Mouse (Mus musculus) intestine, embryonic 15.5 days (tissue): ENCODE measurements around the gene Nacc2. TPM values are rescaled to one million over a fixed set of nuclear protein-coding genes. Genes with fewer than 3 reads are reported as not detected.

Source experiments
- ATAC-seq: fragments of 200-750 bp; cut with Nextera tagmentation; 2 replicates; pipeline ENCODE4 v1.8.0; 2017; ENCODE audit warnings: moderate TSS enrichment, moderate library complexity
- H3K27ac ChIP-seq: fragments of 300-500 bp; sonication (generic); 2 replicates; pipeline ENCODE4 v1.5.1; 2015; ENCODE audit warnings: mild to moderate bottlenecking, inconsistent platforms
- H3K27me3 ChIP-seq: fragments of 300-500 bp; sonication (generic); replicated peaks from 2 replicates; pipeline ENCODE4 v1.6.1; 2015; ENCODE audit warnings: inconsistent platforms
- H3K36me3 ChIP-seq: fragments of 300-500 bp; sonication (generic); 2 replicates; pipeline ENCODE4 v1.6.1; 2015; ENCODE audit warnings: inconsistent platforms
- H3K4me1 ChIP-seq: fragments of 300-500 bp; sonication (generic); replicated peaks from 2 replicates; pipeline ENCODE4 v1.6.1; 2015; ENCODE audit warnings: inconsistent platforms
- H3K4me2 ChIP-seq: fragments of 300-500 bp; sonication (generic); replicated peaks from 2 replicates; pipeline ENCODE4 v1.6.1; 2015; ENCODE audit warnings: mild to moderate bottlenecking, inconsistent platforms
- H3K4me3 ChIP-seq: fragments of 300-500 bp; sonication (generic); replicated peaks from 2 replicates; pipeline ENCODE4 v1.5.1; 2015; ENCODE audit warnings: inconsistent platforms
- H3K9ac ChIP-seq: fragments of 300-500 bp; sonication (generic); 2 replicates; pipeline ENCODE4 v1.6.1; 2015; ENCODE audit warnings: inconsistent platforms
- H3K9me3 ChIP-seq: fragments of 300-500 bp; sonication (generic); 2 replicates; pipeline ENCODE4 v1.6.1; 2016; ENCODE audit warnings: inconsistent platforms
- WGBS: fragments of 180-500 bp; shearing (Covaris S2); methylation state at CpG from one replicate; pipeline ENCODE4 v1.1.7; 2015; 5-methylcytosine and 5-hydroxymethylcytosine counted together
- polyA plus RNA-seq: library from polyadenylated mRNA; unstranded; fragments of >200 nt; fragmentation: Nextera tagmentation; extraction: Ambion mirVana; gene quantifications from 2 replicates; pipeline ENCODE4 v1.2.1, GENCODE M21; 2015

Gene Nacc2
- polyA plus RNA-seq, 1 experiment from 2014 or later, result 16.9 TPM

GRCm38 (mm10) chr2:26013674-26014073, 109.3 kb downstream of the Nacc2 start:
- H3K4me3 ChIP-seq, result no peak overlapping the region
- H3K9me3 ChIP-seq, result no peaks in the 10 kb centered on the region
- 89% methylated on average over 3 of the region's 3 CpGs for WGBS
- peak; percentile 85 for ATAC-seq
- peaks cover 46% of the 10 kb centered on the region for H3K36me3 ChIP-seq
- H3K27me3 ChIP-seq, result no peaks in the 10 kb centered on the region
- no peak overlapping the region for H3K9ac ChIP-seq
- no peak overlapping the region for H3K4me2 ChIP-seq
- no peak overlapping the region for H3K27ac ChIP-seq
- H3K4me1 ChIP-seq, result no peaks in the 10 kb centered on the region

GRCm38 (mm10) chr2:26011420-26011819, 111.6 kb downstream of the Nacc2 start:
- Histone ChIP-seq H3K4me1 (no peaks in the 10 kb centered on the region), H3K27me3 (no peaks in the 10 kb centered on the region), H3K36me3 (peaks cover 52% of the 10 kb centered on the region), H3K27ac (no peak overlapping the region), H3K4me2 (no peak overlapping the region), H3K9ac (no peak overlapping the region), H3K4me3 (no peak overlapping the region), H3K9me3 (no peaks in the 10 kb centered on the region)
- 82% methylated on average over 1 of the region's 1 CpGs for WGBS
- no peak for ATAC-seq

Other genes with a start within 250 kb of the Nacc2 start
- 11.3 and 15.6 TPM in 2 replicates for gene Camsap1, start 139.9 kb downstream of the Nacc2 start, polyA plus RNA-seq
- 82.2 and 84.1 TPM in 2 replicates for gene Ubac1, start 101.5 kb downstream of the Nacc2 start, polyA plus RNA-seq
- not detected in 2 replicates for gene Lhx3, start 85.1 kb upstream of the Nacc2 start, polyA plus RNA-seq
- gene Qsox2, start 114.3 kb upstream of the Nacc2 start, polyA plus RNA-seq, result 23.2 and 26.9 TPM in 2 replicates
- 0.36 and 0.37 TPM in 2 replicates for gene Ccdc187, start 171.3 kb upstream of the Nacc2 start, polyA plus RNA-seq
- gene Gpsm1, start 192.3 kb upstream of the Nacc2 start, polyA plus RNA-seq, result 26.7 and 26.8 TPM in 2 replicates
- gene Dnlz, start 228.9 kb upstream of the Nacc2 start, polyA plus RNA-seq, result 23.6 and 24.7 TPM in 2 replicates
- gene Card9, start 237.7 kb upstream of the Nacc2 start, polyA plus RNA-seq, result 0.79 and 0.91 TPM in 2 replicates